Mouse (Mus musculus): Measurements from ENCODE around the gene BC061212.
"Not testable (repeated sequence)": the region's sequence is repeated elsewhere in the genome, so short reads cannot be mapped to it uniquely, and the experiment has no call there.

BC061212 gene

GRCm38 (mm10) chr5:94070445-94070844 is at the start of gene BC061212:
TSS of gene BC061212 (minus strand) at chr5:94070545.
- DNase-seq (ENCODE audit: low read depth, low spot score) = not testable (repeated sequence)

DNA sequence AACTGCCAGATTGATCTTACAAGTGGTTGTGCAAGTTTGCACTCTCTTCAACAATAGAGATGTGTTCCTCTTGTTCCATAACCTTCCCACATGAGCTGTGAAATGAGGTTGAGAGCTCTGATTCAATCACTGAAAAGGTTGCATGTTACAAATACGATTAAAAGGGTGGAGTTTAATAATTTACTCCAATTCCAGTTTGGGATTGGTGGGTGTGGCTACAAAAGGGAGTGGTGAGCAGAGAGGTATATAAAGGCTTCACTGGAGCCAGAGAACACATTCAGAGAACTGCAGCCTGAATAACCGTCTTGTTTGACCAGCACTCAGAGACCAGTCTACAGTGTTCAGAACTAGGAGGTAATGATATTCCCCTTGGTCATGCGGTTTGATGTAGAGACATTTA is 5.7 kb upstream of the BC061212 start, which contains the start of gene Gm6351:
TSS of gene Gm6351 (plus strand) at position 301 of the 400 bp plus-strand sequence.
- not testable (repeated sequence) for DNase-seq (ENCODE audit: low read depth, low spot score)
